Mouse (Mus musculus) neural tube, embryonic 10.5 days (tissue): ENCODE measurements around the gene Shc4.

Experiments
- DNase-seq: peaks from one replicate; pipeline ENCODE4 v3.0.0-alpha.2; 2017; ENCODE audit warnings: low spot score; ENCODE audit errors: extremely low spot score

Shc4 gene

GRCm38 (mm10) chr2:125724086-125724430, at the start of gene Shc4:
Gene Shc4, minus strand, starts transcription at chr2:125724148.
- DNase-seq: no peak

DNA sequence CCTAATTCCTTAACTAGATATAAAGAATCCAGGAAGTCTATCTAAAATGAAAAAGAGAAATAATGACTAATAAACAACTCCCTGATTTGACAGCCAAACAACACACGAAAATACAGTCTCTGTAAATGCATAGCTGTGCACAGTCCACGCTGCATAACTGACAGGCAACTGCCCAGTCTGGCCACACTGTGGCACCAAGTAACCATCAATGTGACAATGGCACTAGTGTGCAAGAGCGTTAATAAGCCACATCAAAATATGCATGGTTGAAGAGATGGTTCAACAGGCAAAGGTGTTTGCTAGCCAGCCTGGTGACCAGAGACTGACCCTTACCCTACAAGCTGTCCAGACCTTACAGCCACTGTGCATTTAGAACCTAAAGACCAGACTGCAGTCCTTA, 41.1 kb upstream of the Shc4 start:
- DNase-seq: no peak

DNA sequence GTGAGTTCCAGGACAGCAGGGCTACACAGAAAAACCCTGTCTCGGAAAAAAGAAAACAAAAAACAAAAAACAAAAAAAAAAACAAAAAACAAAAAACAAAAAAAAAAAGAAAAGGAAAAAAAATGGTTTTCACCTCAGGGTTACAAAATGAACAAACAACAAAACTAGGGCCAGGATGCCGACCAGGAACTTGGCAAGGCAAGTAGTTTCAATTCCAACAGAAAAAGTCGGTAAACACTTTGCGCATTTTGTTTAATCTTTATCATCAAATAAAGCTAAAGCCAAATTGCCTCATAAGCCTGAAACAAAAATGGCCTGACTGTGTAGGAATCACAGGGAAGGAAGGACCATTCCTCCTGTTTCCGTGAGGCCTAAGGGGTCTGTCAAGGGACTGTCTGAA, 40.6 kb upstream of the Shc4 start:
- DNase-seq: no peak

DNA sequence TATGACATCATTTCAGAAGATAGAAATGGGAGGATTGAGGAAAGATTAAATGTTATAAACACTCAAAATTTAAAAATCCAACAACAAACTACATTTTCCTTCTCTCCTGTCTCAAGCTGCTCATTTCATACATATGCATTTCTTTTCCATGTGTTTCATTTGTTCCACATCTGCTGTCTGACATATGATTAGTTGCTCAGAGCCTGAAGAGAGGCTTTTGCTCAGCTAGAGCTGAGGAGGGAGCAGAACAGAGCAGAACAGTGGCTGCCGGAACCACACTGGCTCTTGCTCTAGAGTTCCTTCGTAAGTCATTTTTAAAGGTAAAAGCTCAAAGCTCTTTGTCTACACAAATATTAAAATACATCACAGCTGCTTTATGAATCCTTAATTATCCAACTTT, 25.4 kb upstream of the Shc4 start:
- DNase-seq: no peak

DNA sequence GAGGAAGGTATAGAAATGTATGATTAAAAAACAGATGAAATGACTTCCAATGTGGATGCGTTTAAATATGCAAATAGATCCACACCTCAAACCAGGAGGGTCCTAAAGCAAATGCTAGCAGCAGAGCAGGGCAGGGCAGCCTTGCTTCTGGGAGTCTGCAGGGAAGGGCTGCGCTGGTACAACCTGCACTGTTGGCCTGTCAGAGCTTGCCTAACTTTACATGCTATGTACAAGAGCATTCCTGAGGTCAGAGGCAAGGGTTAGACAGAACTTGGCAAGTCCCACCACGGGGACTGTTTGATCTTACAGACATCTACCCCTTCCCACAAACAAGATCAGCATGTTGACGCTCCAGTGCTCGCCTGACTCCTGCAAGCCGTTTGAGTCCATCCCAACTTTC, 15.4 kb upstream of the Shc4 start:
- no peak for DNase-seq

- no peak for DNase-seq
Observed at GRCm38 (mm10) chr2:125738718-125739117, 14.8 kb upstream of the Shc4 start.

DNA sequence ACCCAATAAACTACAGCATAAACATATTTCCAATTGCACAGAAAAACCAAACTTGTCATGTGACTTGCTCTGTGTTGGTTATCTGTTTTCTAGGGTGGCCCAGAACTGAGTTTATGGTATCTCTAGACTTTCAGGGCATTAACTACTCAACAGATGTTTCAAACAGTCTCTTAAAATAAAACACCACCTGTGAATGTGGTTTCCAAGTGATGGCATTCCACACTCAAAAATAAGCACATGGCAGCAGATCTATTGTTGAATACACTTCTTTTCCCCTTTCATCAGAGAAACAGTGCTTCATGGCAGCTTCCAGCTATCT, 12.0 kb upstream of the Shc4 start:
- no peak for DNase-seq

DNA sequence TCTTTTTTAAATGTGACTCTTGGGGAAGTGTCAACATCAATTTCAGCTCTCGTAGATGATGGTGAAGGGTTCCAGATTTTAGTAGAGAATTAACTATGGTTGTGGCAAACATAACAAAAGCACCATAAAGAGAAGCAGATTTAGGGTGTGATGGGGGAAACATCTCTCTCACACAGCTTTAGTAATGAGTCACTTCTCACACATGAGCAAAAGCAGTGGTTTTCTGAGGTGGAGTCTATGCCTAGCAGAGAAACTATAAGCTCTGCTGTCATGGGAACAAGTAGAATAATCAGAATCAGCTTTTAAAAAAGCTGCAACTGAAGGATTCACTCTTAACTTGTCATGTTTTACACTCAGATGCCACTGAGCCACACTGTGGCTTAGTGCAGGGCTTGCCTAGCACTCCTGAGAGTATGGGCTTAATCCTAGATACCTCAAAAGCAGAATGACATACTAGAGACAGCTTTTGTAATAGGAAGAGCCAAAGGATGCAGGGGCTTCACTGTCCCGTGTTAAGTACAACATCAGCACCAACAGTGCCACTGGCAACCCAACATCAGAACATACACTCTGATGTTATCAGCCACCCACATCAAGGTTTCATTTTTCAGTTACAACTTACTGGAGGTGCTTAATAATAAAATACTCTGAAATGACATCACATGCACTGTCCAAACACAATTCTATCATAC, 11.5 kb upstream of the Shc4 start:
- DNase-seq: no peak

- no peak for DNase-seq
Observed at GRCm38 (mm10) chr2:125734741-125735140, 10.8 kb upstream of the Shc4 start.

GRCm38 (mm10) chr2:125731763-125732560, 8.0 kb upstream of the Shc4 start:
- peak; percentile 96 for DNase-seq

GRCm38 (mm10) chr2:125724546-125725114, 682 bp upstream of the Shc4 start:
- DNase-seq: peak; percentile 38

DNA sequence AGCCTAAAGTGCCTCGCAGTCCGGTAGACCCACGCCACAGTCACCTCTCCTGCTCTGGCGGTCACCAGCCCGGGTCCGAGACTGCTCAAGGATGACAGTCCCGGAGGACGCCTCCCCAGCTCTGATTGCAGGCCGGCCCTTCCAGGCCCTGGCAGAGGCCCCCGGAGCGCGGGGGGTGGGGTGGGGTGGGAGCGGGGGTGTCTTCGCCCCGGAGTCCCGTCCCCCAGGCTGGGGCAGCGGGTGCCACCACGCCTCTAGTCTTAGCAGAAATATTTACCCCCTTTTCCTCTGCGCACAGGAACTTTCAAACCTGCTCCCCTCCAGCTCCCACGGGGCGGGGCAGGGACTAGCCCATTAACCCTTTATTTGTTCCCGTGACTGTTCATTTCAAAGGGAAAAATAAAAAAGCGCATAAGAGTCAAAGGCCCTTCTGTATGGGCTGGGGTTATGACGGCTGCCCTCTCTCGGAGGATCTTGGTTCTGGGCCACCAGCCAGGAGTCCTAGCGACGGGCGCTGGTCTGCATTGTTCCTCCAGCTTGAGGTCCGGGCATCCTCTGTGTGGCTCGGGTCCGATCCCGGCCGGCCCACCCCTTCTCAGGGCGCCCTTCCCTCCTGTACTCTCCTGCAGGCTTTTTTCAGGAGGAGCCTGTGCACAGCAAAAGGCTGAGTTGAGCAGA, 401 bp downstream of the Shc4 start:
- peak; percentile 77 for DNase-seq

DNA sequence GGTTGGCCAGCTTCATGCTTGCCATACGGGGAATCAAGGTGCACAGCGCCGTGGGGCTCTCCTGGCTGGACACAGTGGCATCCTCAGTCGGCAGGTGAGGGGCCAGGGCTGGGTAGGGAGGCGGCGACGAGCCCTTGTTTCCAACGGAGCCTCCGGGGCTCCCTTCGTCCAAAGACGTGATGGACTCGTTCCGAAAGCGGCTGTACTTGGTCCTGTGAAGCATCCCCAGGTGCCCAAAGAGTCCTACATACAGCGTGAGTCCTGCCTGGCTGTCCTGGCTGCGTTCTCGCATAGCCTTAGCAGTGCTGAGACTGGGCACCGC, 901 bp downstream of the Shc4 start:
- peak; percentile 28 for DNase-seq

GRCm38 (mm10) chr2:125716599-125716998, 7.3 kb downstream of the Shc4 start:
- DNase-seq: no peak

- DNase-seq: no peak
Observed at GRCm38 (mm10) chr2:125706510-125706921, 17.4 kb downstream of the Shc4 start.

DNA sequence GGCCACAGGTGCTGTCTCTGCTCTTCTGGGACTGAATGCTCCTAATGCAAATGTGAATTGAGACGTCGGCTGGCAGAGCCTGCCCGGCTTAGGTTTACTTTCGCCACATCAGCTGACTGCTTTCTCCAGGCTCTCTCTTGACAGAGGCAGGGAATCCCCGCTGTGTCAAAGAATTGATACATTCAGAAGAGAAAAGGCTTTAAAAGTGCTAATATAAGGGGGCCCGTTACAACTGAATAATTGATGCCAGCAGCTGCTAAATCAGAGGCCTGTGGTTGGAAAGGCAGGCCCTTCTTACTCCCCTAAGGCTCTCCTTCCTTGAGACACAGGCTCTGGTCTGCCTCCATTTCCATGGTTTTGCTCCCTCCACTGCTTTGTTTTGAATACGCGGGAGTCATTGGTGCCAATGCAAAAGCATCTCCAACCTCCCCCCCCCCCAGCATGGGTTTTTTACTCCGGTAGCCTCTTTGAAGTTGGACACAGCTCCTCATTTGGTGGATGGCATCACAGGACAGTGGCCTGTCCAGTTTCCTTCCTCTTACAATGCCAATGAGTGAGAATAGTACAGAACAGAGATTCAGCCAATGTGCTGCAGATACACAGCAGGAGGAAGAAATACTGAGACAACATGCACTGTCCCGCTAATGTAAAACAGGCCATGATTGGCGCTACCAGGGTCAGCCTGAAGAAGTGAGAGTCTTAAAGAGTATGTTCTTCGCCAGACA, 18.9 kb downstream of the Shc4 start:
- no peak for DNase-seq

DNA sequence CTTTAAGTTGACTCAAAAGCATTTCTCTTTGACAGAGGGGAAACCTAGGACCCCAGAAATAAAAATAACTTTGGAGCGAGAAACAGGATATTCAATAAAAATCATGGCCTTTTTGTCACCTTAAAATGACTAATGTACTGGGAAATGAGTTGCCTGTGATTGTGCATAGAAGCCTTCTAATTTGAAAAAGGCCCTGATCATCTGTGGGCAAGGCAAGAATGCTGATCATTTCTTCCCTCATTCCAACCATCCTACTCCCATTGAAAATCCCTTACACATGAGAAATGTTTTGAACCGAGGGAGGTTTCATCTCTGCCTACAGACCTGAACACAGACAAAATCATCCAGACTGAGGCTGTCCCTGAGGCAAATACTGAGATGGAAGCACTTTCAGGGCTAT, 21.1 kb downstream of the Shc4 start:
- no peak for DNase-seq

- no peak for DNase-seq
Observed at GRCm38 (mm10) chr2:125701606-125702005, 22.3 kb downstream of the Shc4 start.

DNA sequence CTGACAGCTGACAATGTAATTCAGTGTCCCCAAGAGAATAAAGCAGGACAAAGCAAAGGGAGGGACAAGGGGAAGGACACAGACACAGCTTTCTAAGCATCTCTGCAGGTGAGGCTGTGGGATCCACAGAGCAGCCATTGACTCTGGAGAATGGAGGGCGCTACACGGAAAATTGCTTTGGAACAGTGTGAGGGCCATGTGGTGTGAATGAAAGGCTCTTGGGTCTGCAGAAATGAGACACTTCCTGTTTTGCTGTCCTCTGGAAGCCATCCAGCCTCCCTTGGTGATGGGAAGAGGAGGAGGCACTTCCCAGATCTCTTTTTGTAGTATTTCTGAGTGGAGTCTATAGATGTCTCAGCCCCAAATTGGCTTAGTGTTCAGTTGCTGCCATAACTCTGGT, 27.7 kb downstream of the Shc4 start:
- no peak for DNase-seq

DNA sequence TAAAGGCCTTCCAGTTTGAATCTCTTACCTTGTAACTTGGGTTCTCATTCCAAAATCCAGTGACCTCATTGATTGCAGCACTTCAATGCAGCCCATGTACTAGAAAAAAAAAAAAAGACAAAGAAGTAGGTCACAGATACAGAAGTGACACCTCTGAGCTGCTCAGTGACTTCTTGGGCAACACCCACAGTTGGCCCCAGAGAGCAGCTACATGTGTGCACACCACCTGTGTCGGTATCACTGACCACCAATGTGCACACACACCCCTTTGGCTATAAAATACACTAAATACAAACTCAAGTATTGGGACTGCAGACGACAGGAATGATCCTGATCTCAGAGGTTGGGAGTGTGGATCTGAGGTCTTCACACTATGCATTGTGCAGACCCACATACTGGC, 29.1 kb downstream of the Shc4 start:
- DNase-seq: no peak

DNA sequence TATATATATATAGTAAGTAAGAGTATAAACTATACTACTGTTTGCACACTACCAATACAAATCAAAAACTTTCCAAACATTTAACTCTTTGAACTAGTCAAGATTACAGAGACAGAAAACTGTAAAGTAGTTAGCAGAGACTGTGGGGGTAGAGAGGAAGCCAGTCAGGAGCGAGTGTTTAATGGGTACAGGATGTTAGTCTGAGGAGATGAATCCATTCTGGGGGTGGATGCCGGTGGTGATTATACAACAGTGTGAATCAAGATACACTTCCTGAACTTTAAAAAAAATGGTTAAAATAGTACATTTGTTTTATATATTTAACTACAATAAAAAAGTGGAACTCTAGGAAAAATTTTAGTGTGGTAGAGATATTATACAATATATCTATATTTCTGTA, 31.9 kb downstream of the Shc4 start:
- no peak for DNase-seq
